Mouse (Mus musculus): ENCODE data around the gene Cdon. TPM values are rescaled to one million over a fixed set of nuclear protein-coding genes. Genes with fewer than 3 reads are reported as not detected.

Gene Cdon
- polyA plus RNA-seq, 1 experiment from 2014 or later, result 5.4 TPM

DNA sequence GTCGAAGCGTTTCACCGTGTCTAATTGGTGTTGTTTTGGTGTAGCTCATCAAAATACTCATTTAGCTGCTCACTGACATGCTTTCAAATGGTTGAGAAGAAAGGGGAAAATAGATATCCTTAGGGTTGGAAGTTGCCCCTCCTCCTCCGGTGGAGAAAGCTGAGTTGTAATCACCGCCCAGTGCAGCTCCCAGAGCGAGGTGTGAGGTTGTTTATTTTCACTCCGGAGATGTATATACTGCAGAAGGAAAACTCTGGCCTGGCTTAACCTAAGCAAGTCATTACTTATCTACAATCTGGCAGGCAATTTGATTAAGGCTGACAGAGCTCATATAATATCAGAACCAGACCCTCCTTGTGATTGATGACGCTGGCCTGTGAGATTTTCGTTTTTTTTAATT is 14.6 kb downstream of the Cdon start:
- Histone ChIP-seq H3K4me2 (no peak overlapping the region), H3K27ac (ENCODE audit: low read depth) (no peak overlapping the region), H3K9me3 (ENCODE audit: low read depth, low read length) (no peaks in the 10 kb centered on the region), H3K27me3 (ENCODE audit: insufficient read depth, low read length) (peaks cover 8% of the 10 kb centered on the region; the same call in 1 of the 2 replicates), H3K9ac (no peak overlapping the region), H3K4me3 (ENCODE audit: low read depth, low read length) (no peak overlapping the region), H3K4me1 (ENCODE audit: insufficient read depth) (0 out of 2 replicates have a peak, but pooled peaks cover 4% of the 10 kb centered on the region), H3K36me3 (ENCODE audit: insufficient read depth) (no peaks in the 10 kb centered on the region)
- 28% methylated on average over 9 of the region's 9 CpGs for WGBS
- ATAC-seq (ENCODE audit: insufficient read depth) (peak; percentile 75; the same call in 1 of the 2 replicates), DNase-seq (peak; percentile 77)
- no peak for TF ChIP-seq CTCF (IDR thresholded peaks at IDR 0.05; ENCODE audit: low read depth)

DNA sequence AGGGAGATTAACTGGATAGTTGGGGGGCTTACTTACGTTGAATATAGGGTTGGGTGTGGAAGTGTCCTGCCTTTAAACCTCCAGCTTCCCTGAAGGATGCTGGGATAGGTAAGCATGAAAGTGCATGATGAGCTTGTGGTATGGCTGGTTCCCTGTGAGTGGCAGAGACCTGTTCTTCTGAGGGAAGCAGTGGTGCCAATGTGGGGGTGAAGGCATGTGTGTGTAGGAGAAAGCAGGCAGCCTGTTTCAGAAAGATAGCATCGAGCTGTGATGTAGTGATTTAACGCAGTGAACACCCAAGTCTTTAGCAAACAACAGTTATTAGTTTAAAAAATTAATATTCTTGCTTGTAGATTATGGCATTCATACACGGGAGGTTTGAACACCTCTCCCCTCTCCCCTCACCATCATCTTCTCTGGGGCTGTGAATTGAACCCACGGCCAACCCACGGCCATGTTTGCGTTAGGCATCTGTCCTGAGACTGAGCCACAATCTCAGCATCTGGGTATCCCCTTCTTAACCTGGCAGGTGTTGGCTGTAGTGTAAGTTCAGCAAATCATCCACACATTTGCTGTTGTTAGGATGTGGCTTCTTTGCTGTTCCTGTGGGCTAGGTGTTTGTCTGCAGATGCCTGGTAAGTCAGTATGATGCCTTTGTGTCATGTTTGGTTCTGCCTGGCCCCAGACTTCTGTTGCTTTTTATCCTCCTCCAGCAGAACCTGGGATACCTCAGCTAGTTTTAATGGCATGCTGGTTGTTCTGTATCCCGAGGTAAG is 17.5 kb downstream of the Cdon start:
- ATAC-seq (ENCODE audit: insufficient read depth) (no peak), DNase-seq (no peak)
- WGBS, result 79% methylated on average over 8 of the region's 8 CpGs
- no peaks in the 10 kb centered on the region for H3K9me3 ChIP-seq (ENCODE audit: low read depth, low read length)
- TF ChIP-seq CTCF (IDR thresholded peaks at IDR 0.05; ENCODE audit: low read depth), result no peak
- H3K9ac ChIP-seq, result no peak overlapping the region
- H3K27ac ChIP-seq (ENCODE audit: low read depth), result no peak overlapping the region
- H3K4me3 ChIP-seq (ENCODE audit: low read depth, low read length), result no peak overlapping the region
- H3K4me2 ChIP-seq, result no peak overlapping the region
- H3K36me3 ChIP-seq (ENCODE audit: insufficient read depth), result no peaks in the 10 kb centered on the region
- H3K4me1 ChIP-seq (ENCODE audit: insufficient read depth), result 0 out of 2 replicates have a peak, but pooled peaks cover 4% of the 10 kb centered on the region
- H3K27me3 ChIP-seq (ENCODE audit: insufficient read depth, low read length), result peaks cover 8% of the 10 kb centered on the region; the same call in 1 of the 2 replicates

DNA sequence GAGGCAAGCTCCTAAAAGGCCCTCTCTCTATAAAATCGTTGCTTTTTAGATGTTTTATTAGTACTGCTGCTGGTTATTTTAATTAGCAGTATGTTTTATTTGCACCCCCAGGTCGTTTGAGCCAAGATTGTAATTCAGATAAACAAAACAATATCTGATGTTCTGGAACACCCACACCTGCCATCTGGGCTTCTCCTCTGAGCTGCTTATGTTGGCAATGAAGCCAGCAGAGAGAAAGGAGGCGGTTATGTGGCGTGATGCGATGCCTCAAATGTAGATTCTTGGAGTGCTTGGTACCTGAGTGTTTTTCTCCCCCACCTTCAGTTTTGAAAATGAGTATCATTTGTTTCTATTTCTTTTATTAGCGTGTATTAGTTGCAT is 18.1 kb downstream of the Cdon start:
- no peak overlapping the region for H3K9ac ChIP-seq
- H3K27ac ChIP-seq (ENCODE audit: low read depth), result no peak overlapping the region
- 0 out of 2 replicates have a peak, but pooled peaks cover 4% of the 10 kb centered on the region for H3K4me1 ChIP-seq (ENCODE audit: insufficient read depth)
- ATAC-seq (ENCODE audit: insufficient read depth), result no peak
- H3K9me3 ChIP-seq (ENCODE audit: low read depth, low read length), result no peaks in the 10 kb centered on the region
- H3K4me3 ChIP-seq (ENCODE audit: low read depth, low read length), result no peak overlapping the region
- DNase-seq, result no peak
- peaks cover 8% of the 10 kb centered on the region; the same call in 1 of the 2 replicates for H3K27me3 ChIP-seq (ENCODE audit: insufficient read depth, low read length)
- no peaks in the 10 kb centered on the region for H3K36me3 ChIP-seq (ENCODE audit: insufficient read depth)
- H3K4me2 ChIP-seq, result no peak overlapping the region
- 72% methylated on average over 6 of the region's 6 CpGs for WGBS
- TF ChIP-seq CTCF (IDR thresholded peaks at IDR 0.05; ENCODE audit: low read depth), result no peak

DNA sequence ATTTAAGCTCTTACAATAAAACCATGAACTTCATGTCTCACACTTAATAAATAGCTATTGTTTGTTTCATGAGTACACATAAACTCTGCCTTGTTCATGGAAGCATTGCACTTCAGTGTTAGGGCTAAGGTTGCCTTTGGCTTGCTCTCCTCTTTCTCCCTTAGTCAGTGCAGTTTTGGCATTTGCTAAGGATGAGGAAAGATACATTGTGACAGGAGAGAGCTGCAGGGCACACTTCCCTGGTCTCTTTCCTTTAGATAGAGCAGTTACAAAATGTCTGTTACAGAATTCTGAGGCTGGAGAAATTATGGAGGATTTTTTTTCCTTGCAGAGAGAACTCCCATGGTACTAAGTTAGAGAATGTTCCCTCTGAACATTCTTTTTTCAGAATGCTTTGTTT is 18.8 kb downstream of the Cdon start:
- no peak overlapping the region for H3K27ac ChIP-seq (ENCODE audit: low read depth)
- H3K27me3 ChIP-seq (ENCODE audit: insufficient read depth, low read length), result peaks cover 8% of the 10 kb centered on the region; the same call in 1 of the 2 replicates
- no peaks in the 10 kb centered on the region for H3K9me3 ChIP-seq (ENCODE audit: low read depth, low read length)
- H3K4me2 ChIP-seq, result no peak overlapping the region
- no peak for ATAC-seq (ENCODE audit: insufficient read depth)
- no peak overlapping the region for H3K9ac ChIP-seq
- H3K36me3 ChIP-seq (ENCODE audit: insufficient read depth), result no peaks in the 10 kb centered on the region
- no peak overlapping the region for H3K4me3 ChIP-seq (ENCODE audit: low read depth, low read length)
- no peak for DNase-seq
- 0 out of 2 replicates have a peak, but pooled peaks cover 4% of the 10 kb centered on the region for H3K4me1 ChIP-seq (ENCODE audit: insufficient read depth)
- no peak for TF ChIP-seq CTCF (IDR thresholded peaks at IDR 0.05; ENCODE audit: low read depth)

DNA sequence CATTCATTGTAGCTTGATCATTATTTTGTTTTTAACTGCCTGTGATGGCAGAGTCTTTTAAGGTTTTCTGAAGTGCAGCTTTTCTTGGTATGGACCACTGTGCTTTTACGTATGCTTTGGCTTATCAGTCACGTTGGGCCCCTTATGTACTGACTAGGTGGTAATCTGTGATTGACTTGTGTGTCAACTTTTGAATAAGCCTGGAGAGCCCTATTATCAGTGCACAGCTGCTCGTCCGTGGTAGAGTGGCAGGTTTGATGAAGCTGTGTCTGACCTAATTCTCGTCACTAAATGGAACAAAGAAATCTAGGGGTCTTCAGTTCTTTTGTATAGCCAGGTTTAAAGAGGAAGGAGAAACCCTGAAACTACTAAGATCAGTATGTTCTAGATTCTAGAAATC is 21.5 kb downstream of the Cdon start:
- H3K36me3 ChIP-seq (ENCODE audit: insufficient read depth), result no peaks in the 10 kb centered on the region
- ATAC-seq (ENCODE audit: insufficient read depth), result no peak
- no peaks in the 10 kb centered on the region for H3K9me3 ChIP-seq (ENCODE audit: low read depth, low read length)
- H3K4me2 ChIP-seq, result no peak overlapping the region
- H3K27me3 ChIP-seq (ENCODE audit: insufficient read depth, low read length), result peaks cover 5% of the 10 kb centered on the region; the same call in 1 of the 2 replicates
- H3K27ac ChIP-seq (ENCODE audit: low read depth), result no peak overlapping the region
- H3K9ac ChIP-seq, result no peak overlapping the region
- DNase-seq, result no peak
- 34% methylated on average over 5 of the region's 5 CpGs for WGBS
- no peak overlapping the region for H3K4me3 ChIP-seq (ENCODE audit: low read depth, low read length)
- TF ChIP-seq CTCF (IDR thresholded peaks at IDR 0.05; ENCODE audit: low read depth), result no peak
- no peaks in the 10 kb centered on the region for H3K4me1 ChIP-seq (ENCODE audit: insufficient read depth)

DNA sequence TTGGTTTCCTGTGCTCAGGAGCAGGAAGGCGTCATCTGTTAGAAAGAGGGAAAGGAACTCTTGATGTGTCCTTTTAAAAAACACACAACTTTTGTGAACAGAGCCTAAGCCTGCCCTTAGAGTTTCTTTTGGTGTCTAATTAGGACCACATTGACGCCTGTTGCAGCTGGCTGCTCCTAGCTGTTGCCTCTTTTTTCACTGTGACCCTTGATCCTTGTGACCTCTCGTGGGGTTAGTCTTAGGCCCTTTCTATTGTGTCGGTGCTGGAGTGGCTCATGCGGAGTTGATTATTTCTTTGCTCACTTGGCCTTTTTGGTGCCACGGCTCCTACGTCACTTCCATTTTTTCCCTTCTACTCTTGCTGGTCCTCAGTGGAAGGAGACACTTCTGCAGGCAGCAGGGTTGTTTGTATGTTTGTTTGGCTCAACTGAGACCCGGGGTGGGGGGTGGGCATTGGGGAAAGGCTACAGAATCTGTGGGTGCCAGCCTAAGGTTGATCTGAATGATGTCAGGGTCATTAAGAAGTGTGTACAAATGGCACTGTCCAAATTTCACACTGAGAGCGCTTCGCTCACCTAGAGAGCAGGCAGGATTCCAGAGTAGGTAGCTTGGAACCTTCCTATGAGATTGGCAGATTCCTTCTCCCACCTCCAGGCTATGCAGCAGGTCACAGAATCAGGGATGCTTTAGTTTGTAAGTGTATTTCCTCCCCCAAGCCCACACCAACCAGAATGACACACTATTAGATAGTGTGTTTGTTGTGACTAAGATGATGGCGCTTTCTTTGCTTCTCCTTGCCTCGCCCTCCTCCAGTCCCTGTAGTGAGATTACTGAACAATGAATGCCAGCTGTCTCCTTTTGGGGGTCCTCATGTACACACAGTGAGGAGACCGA is 22.9 kb downstream of the Cdon start:
- 56% methylated on average over 13 of the region's 13 CpGs for WGBS
- Histone ChIP-seq H3K27me3 (ENCODE audit: insufficient read depth, low read length) (no peaks in the 10 kb centered on the region), H3K9me3 (ENCODE audit: low read depth, low read length) (no peaks in the 10 kb centered on the region), H3K27ac (ENCODE audit: low read depth) (no peak overlapping the region), H3K9ac (no peak overlapping the region), H3K4me3 (ENCODE audit: low read depth, low read length) (no peak overlapping the region), H3K4me2 (no peak overlapping the region), H3K4me1 (ENCODE audit: insufficient read depth) (no peaks in the 10 kb centered on the region), H3K36me3 (ENCODE audit: insufficient read depth) (no peaks in the 10 kb centered on the region)
- ATAC-seq (ENCODE audit: insufficient read depth), result no peak
- no peak for TF ChIP-seq CTCF (IDR thresholded peaks at IDR 0.05; ENCODE audit: low read depth)
- no peak for DNase-seq

DNA sequence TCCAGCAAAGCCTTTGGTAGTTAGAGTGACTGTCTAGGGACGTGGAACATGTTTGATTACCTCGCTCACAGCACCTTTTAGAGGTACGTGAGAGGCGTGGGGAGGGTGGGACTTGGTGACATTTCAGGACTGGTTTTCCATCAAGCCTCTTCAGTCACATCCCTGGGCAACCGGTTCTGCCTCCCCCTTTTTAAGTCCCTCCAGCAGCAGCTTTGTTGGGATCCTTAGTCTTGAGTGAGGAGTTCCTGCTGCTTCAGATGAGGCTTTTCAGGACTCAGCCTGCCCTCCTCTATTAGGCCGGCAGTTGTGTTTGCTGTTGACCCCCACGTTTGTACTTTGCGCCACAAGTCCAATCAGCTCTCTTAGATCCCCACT is 23.6 kb downstream of the Cdon start:
- ATAC-seq (ENCODE audit: insufficient read depth) (no peak), DNase-seq (no peak)
- no peaks in the 10 kb centered on the region for H3K36me3 ChIP-seq (ENCODE audit: insufficient read depth)
- H3K9ac ChIP-seq, result no peak overlapping the region
- H3K9me3 ChIP-seq (ENCODE audit: low read depth, low read length), result no peaks in the 10 kb centered on the region
- no peak overlapping the region for H3K4me3 ChIP-seq (ENCODE audit: low read depth, low read length)
- no peaks in the 10 kb centered on the region for H3K4me1 ChIP-seq (ENCODE audit: insufficient read depth)
- WGBS, result 55% methylated on average over 8 of the region's 8 CpGs
- no peaks in the 10 kb centered on the region for H3K27me3 ChIP-seq (ENCODE audit: insufficient read depth, low read length)
- H3K4me2 ChIP-seq, result no peak overlapping the region
- H3K27ac ChIP-seq (ENCODE audit: low read depth), result no peak overlapping the region
- TF ChIP-seq CTCF (IDR thresholded peaks at IDR 0.05; ENCODE audit: low read depth), result no peak
